Mouse (Mus musculus): Measurements from ENCODE around the gene Oas1f. TPM values are rescaled to one million over a fixed set of nuclear protein-coding genes. Genes with fewer than 3 reads are reported as not detected.
A peak's percentile ranks its signal among the peaks of the same experiment; 100 is the strongest.
"Not testable (repeated sequence)": the region's sequence is repeated elsewhere in the genome, so short reads cannot be mapped to it uniquely, and the experiment has no call there.

Oas1f gene
- not detected in 2 replicates for polyA plus RNA-seq (2014; fragmentation: Nextera tagmentation; extraction: Ambion mirVana)

DNA sequence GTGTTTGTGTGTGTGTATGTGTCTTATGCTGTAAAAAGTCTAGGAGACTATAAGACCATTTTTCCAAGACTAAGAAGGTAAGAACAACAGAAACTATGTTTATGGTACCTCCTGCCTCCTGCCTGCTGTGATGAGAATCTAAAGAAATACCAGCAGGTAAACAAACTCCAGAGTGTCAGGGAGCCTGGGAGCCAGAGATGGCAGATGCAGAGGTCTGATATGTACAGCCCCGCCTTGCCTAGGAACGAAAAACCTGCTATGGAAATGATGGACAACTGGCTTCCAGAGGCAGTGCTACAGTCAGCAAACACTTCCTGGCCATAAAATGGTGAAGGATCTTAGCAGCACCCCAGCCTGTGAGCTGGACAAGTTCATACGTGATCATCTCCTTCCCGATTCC is at the start of gene Oas1f:
Gene Oas1f (plus strand): TSS at position 301 of the 400 bp plus-strand sequence.
- Histone ChIP-seq H3K27ac (ENCODE audit: low read depth, low read length) (no peak within 1 kb of the TSS), H3K4me3 (ENCODE audit: low read depth, low read length) (no peak within 1 kb of the TSS), H3K9me3 (ENCODE audit: control insufficient read depth, low read length) (no peaks in the 10 kb centered on the region), H3K27me3 (ENCODE audit: control insufficient read depth, insufficient read depth, low read length) (no peaks in the 10 kb centered on the region), H3K4me2 (ENCODE audit: low read depth, low read length) (no peak within 1 kb of the TSS), H3K36me3 (ENCODE audit: control insufficient read depth, insufficient read depth, low read length) (no peaks in the 10 kb centered on the region), H3K9ac (replicated peaks; ENCODE audit: low read depth, low read length) (no peak within 1 kb of the TSS), H3K4me1 (ENCODE audit: control insufficient read depth, insufficient read depth, low read length) (no peaks in the 10 kb centered on the region)
- ATAC-seq (ENCODE audit: low read depth): no peak
- 72% methylated on average over 4 of the region's 4 CpGs for WGBS

DNA sequence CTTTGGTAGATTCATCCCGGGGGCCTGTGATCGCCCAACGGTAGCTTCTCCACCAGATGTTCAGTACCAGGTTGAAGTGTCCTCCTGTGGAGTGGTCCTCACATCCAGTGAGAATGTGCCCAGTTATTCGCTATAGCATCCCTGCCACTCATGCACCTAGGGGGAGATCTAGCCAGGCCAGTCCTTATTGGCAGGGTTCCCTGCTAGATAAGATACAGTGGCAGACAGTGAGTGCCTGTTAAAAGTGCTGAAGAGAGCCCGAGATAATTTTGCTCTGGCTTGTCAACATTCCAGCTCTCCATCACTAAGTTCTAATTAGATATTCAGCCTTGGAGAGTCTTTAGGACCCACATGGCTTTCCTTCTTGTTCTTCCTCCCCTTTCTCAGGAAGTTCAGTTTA is 49.0 kb upstream of the Oas1f start:
- not testable (repeated sequence) for H3K9ac ChIP-seq (replicated peaks; ENCODE audit: low read depth, low read length); H3K4me3 ChIP-seq (ENCODE audit: low read depth, low read length); H3K36me3 ChIP-seq (ENCODE audit: control insufficient read depth, insufficient read depth, low read length); H3K27ac ChIP-seq (ENCODE audit: low read depth, low read length); H3K4me2 ChIP-seq (ENCODE audit: low read depth, low read length); ATAC-seq (ENCODE audit: low read depth); H3K27me3 ChIP-seq (ENCODE audit: control insufficient read depth, insufficient read depth, low read length); H3K4me1 ChIP-seq (ENCODE audit: control insufficient read depth, insufficient read depth, low read length); H3K9me3 ChIP-seq (ENCODE audit: control insufficient read depth, low read length)
- WGBS: 84% methylated on average over 5 of the region's 5 CpGs

DNA sequence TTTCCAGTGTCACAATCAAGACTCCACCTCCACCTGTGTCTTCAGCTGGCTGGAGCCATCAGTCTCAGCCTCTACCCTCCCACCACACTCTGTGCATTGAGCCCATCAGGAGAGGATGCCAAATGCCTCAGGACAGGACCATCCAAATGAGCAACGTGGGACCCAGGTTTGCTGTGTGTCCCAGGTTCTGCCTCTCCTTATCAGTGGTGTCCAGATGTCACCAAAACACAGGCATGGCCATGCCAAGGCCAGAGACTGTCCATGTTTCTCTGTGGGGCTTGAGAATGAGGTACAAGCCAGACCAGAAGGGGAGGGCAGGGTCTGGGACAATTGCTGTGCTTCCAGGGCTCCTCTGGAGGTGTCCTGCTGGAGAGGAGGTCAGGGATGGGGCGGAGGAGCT is 48.2 kb upstream of the Oas1f start:
- H3K4me3 ChIP-seq (ENCODE audit: low read depth, low read length); H3K4me1 ChIP-seq (ENCODE audit: control insufficient read depth, insufficient read depth, low read length); H3K4me2 ChIP-seq (ENCODE audit: low read depth, low read length); ATAC-seq (ENCODE audit: low read depth); H3K27me3 ChIP-seq (ENCODE audit: control insufficient read depth, insufficient read depth, low read length); H3K36me3 ChIP-seq (ENCODE audit: control insufficient read depth, insufficient read depth, low read length); H3K27ac ChIP-seq (ENCODE audit: low read depth, low read length); H3K9ac ChIP-seq (replicated peaks; ENCODE audit: low read depth, low read length); H3K9me3 ChIP-seq (ENCODE audit: control insufficient read depth, low read length): not testable (repeated sequence)
- 57% methylated on average over 1 of the region's 2 CpGs for WGBS

DNA sequence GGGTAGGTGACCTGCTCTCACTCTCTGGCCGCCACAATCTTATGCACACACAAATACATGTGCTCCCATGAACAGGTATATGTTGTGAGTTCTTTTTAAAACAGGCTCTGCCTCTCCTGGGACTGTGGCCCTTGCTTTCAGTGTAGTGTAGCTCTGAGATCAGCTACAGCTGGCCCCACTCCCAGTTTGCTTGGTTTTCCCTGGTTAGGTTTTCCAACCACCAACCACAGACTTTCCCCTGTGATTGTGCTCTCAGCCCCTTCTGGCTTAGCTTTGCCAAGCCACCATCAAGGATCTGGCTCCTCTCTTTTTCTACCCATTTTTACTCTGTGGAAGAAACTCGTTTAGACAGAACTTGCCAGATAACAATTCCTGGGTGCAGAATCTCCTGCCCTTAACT is 43.6 kb upstream of the Oas1f start:
- Histone ChIP-seq H3K36me3 (ENCODE audit: control insufficient read depth, insufficient read depth, low read length) (no peaks in the 10 kb centered on the region), H3K4me3 (ENCODE audit: low read depth, low read length) (no peak overlapping the region), H3K9ac (replicated peaks; ENCODE audit: low read depth, low read length) (no peak overlapping the region), H3K4me1 (ENCODE audit: control insufficient read depth, insufficient read depth, low read length) (no peaks in the 10 kb centered on the region), H3K9me3 (ENCODE audit: control insufficient read depth, low read length) (no peaks in the 10 kb centered on the region), H3K27ac (ENCODE audit: low read depth, low read length) (no peak overlapping the region), H3K4me2 (ENCODE audit: low read depth, low read length) (no peak overlapping the region), H3K27me3 (ENCODE audit: control insufficient read depth, insufficient read depth, low read length) (no peaks in the 10 kb centered on the region)
- no peak for ATAC-seq (ENCODE audit: low read depth)
- 77% methylated on average over 2 of the region's 2 CpGs for WGBS

DNA sequence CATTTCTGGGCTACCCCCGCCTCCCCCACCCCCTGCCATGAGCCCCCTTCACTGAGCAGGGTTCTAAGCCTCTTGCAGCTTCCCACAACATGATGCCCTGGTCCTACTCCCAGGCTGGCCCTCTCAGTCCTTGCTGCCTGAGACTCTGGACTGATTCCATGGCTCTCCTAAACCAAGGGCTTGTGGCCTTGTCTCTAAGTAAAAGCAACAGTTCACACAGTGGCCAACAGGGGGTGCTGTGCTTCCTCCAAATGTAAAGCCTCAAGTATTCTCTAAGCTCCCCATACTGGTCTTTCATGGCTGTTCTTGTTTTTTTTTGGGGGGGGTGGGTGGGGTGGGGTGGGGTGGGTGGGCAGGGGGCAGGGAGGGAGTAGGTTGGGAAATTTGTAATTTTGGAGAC is 40.7 kb upstream of the Oas1f start:
- H3K9ac ChIP-seq (replicated peaks; ENCODE audit: low read depth, low read length): no peak overlapping the region
- H3K4me2 ChIP-seq (ENCODE audit: low read depth, low read length): no peak overlapping the region
- H3K4me1 ChIP-seq (ENCODE audit: control insufficient read depth, insufficient read depth, low read length): no peaks in the 10 kb centered on the region
- WGBS: 89% methylated on average over 1 of the region's 1 CpGs
- no peaks in the 10 kb centered on the region for H3K27me3 ChIP-seq (ENCODE audit: control insufficient read depth, insufficient read depth, low read length)
- H3K27ac ChIP-seq (ENCODE audit: low read depth, low read length): no peak overlapping the region
- H3K4me3 ChIP-seq (ENCODE audit: low read depth, low read length): no peak overlapping the region
- no peak for ATAC-seq (ENCODE audit: low read depth)
- H3K36me3 ChIP-seq (ENCODE audit: control insufficient read depth, insufficient read depth, low read length): no peaks in the 10 kb centered on the region
- no peaks in the 10 kb centered on the region for H3K9me3 ChIP-seq (ENCODE audit: control insufficient read depth, low read length)

DNA sequence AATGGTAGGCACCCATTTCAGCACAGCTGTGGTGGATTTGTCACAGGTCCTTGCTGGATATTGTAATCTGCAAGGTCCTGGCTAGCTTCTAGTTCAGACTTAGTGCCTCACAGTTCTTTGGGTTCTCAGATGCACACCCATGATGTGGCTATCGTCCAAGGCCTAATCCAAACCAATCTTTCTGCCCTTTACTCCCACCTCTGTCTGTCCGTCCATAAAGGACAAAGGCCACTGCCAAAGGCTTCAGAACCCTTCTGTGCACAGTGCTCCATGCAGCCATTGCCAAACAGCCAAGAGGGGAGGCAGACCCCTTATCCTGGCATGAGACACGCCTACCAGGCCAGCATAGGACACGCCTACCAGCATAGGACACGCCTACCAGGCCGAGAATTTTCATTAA is 38.0 kb upstream of the Oas1f start:
- WGBS: 46% methylated on average over 6 of the region's 6 CpGs
- ATAC-seq (ENCODE audit: low read depth): no peak
- no peaks in the 10 kb centered on the region for H3K27me3 ChIP-seq (ENCODE audit: control insufficient read depth, insufficient read depth, low read length)

DNA sequence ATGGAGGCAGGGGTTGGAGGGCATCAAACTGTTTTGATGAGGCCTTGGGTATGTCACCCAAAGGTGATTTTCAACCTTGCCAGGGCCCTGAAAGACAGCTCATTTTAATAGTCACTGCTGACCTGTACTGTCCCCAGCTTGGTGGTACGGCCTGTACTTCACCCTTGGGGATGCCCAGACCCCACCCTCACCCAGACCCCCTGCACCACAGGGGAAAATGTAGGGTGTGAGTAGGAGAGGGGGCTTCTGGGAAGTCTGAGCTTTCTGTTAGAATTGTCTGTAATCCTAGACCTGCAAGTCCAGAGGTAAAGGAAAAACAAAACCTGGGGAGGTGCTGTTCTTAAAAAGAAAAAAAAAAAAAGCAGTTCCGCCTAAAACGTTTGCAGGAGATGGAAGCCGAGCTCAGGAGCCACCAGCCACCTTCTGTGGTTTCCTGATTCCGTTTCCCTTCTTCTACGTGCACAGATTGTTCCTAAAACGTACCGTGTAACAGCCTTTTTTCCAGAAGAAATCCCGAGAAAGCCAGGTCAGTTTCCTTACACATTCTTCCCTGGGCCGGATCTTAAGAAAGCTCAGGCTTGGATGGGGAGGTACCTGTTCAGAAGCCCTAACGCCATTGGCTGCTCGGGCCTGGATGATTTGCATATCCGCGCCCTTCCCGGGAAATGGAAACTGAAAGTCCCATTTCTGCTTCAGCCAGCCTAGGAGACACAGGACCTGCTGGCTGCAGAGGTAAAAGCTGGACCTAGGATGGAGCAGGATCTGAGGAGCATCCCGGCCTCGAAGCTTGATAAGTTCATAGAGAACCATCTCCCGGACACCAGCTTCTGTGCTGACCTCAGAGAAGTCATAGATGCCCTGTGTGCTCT is 35.0 kb upstream of the Oas1f start, which contains the start of gene Oas1c:
Gene Oas1c (minus strand): TSS at position 564 of the 869 bp plus-strand sequence.
- H3K27me3 ChIP-seq (ENCODE audit: control insufficient read depth, insufficient read depth, low read length): no peaks in the 10 kb centered on the region
- peak within 1 kb of the TSS; percentile 62 for H3K27ac ChIP-seq (ENCODE audit: low read depth, low read length)
- ATAC-seq (ENCODE audit: low read depth): peak; percentile 63; the same call in 1 of the 2 replicates
- no peaks in the 10 kb centered on the region for H3K4me1 ChIP-seq (ENCODE audit: control insufficient read depth, insufficient read depth, low read length)
- WGBS: 8% methylated on average over 18 of the region's 18 CpGs
- peak within 1 kb of the TSS; percentile 49 for H3K4me2 ChIP-seq (ENCODE audit: low read depth, low read length)
- peak within 1 kb of the TSS; percentile 32; the same call in 1 of the 2 replicates for H3K9ac ChIP-seq (replicated peaks; ENCODE audit: low read depth, low read length)
- H3K9me3 ChIP-seq (ENCODE audit: control insufficient read depth, low read length): no peaks in the 10 kb centered on the region
- H3K4me3 ChIP-seq (ENCODE audit: low read depth, low read length): peak within 1 kb of the TSS; percentile 12; the same call in 1 of the 2 replicates
- no peaks in the 10 kb centered on the region for H3K36me3 ChIP-seq (ENCODE audit: control insufficient read depth, insufficient read depth, low read length)

More for the DNA sequence above, 38.0 kb upstream of the Oas1f start:
- Histone ChIP-seq H3K36me3 (ENCODE audit: control insufficient read depth, insufficient read depth, low read length) (no peaks in the 10 kb centered on the region), H3K9me3 (ENCODE audit: control insufficient read depth, low read length) (no peaks in the 10 kb centered on the region), H3K4me2 (ENCODE audit: low read depth, low read length) (no peak overlapping the region), H3K4me3 (ENCODE audit: low read depth, low read length) (no peak overlapping the region), H3K27ac (ENCODE audit: low read depth, low read length) (no peak overlapping the region), H3K4me1 (ENCODE audit: control insufficient read depth, insufficient read depth, low read length) (no peaks in the 10 kb centered on the region), H3K9ac (replicated peaks; ENCODE audit: low read depth, low read length) (no peak overlapping the region)

DNA sequence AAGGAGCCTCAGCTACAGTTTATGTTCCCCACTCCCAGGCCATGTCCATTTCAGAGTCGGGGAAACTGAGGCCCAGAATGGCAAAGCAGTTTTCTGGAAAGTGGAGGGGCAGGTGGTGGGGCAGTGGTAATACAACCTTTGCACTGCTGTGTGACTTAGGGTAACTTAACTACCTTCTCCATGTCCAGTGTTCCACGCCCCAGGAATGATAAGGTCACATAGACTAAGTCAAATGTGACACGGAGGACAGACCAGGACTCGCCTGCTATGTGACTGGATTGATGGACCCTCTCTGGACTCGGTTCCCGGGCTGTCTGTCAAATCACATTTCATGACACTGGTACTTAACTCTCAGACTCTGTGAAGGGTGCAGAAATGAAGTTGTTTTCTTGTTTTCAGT is 34.1 kb upstream of the Oas1f start:
- no peak for ATAC-seq (ENCODE audit: low read depth)
- no peak overlapping the region for H3K4me3 ChIP-seq (ENCODE audit: low read depth, low read length)
- no peak overlapping the region for H3K27ac ChIP-seq (ENCODE audit: low read depth, low read length)
- H3K27me3 ChIP-seq (ENCODE audit: control insufficient read depth, insufficient read depth, low read length): no peaks in the 10 kb centered on the region
- no peaks in the 10 kb centered on the region for H3K4me1 ChIP-seq (ENCODE audit: control insufficient read depth, insufficient read depth, low read length)
- no peak overlapping the region for H3K4me2 ChIP-seq (ENCODE audit: low read depth, low read length)
- H3K9me3 ChIP-seq (ENCODE audit: control insufficient read depth, low read length): no peaks in the 10 kb centered on the region
- 86% methylated on average over 6 of the region's 6 CpGs for WGBS
- H3K9ac ChIP-seq (replicated peaks; ENCODE audit: low read depth, low read length): no peak overlapping the region
- H3K36me3 ChIP-seq (ENCODE audit: control insufficient read depth, insufficient read depth, low read length): no peaks in the 10 kb centered on the region

DNA sequence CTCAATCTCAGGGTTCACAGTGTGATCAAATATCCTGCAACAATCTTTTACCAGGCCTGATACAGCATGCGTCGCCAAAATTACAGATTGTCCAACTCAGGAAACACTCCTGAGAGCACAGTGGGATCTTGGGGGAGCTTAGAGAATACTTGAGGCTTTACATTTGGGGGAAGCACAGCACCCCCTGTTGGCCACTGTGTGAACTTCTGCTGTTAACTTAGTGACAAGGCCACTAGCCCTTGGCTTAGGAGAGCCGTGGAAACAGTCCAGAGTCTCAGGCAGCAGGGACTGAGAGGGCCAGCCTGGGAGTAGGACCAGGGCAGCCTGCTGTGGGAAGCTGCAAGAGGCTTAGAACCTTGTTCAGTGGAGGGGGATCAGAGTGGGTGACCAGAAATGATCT is 31.2 kb upstream of the Oas1f start:
- Histone ChIP-seq H3K9ac (replicated peaks; ENCODE audit: low read depth, low read length) (no peak overlapping the region), H3K4me1 (ENCODE audit: control insufficient read depth, insufficient read depth, low read length) (no peaks in the 10 kb centered on the region), H3K4me2 (ENCODE audit: low read depth, low read length) (no peak overlapping the region), H3K27ac (ENCODE audit: low read depth, low read length) (no peak overlapping the region), H3K4me3 (ENCODE audit: low read depth, low read length) (no peak overlapping the region), H3K9me3 (ENCODE audit: control insufficient read depth, low read length) (no peaks in the 10 kb centered on the region), H3K36me3 (ENCODE audit: control insufficient read depth, insufficient read depth, low read length) (no peaks in the 10 kb centered on the region), H3K27me3 (ENCODE audit: control insufficient read depth, insufficient read depth, low read length) (no peaks in the 10 kb centered on the region)
- 68% methylated on average over 3 of the region's 3 CpGs for WGBS
- no peak for ATAC-seq (ENCODE audit: low read depth)

Data from neural tube, embryonic 14.5 days (tissue).